Mouse (Mus musculus) intestine, embryonic 14.5 days (tissue): ENCODE results near the gene Prkcg. TPM values are rescaled to one million over a fixed set of nuclear protein-coding genes. Genes with fewer than 3 reads are reported as not detected.

Source experiments
- ATAC-seq: fragments of 200-750 bp; cut with Nextera tagmentation; replicated peaks from 2 replicates; pipeline ENCODE4 v1.8.0; 2017; ENCODE audit warnings: low read depth, moderate number of reproducible peaks, moderate TSS enrichment, moderate library complexity; ENCODE audit not compliant: low FRiP score, low TSS enrichment
- DNase-seq: peaks from one replicate; pipeline ENCODE4 v3.0.0-alpha.2; 2018; ENCODE audit warnings: low spot score
- H3K27ac ChIP-seq: fragments of 300-500 bp; sonication (generic); 2 replicates; pipeline ENCODE4 v1.5.1; 2014; ENCODE audit warnings: low read depth, mild to moderate bottlenecking, control low read depth
- H3K27me3 ChIP-seq: fragments of 300-500 bp; sonication (generic); replicated peaks from 2 replicates; pipeline ENCODE4 v1.6.1; 2014; ENCODE audit warnings: low read length, control low read depth; ENCODE audit not compliant: control insufficient read depth, insufficient read depth
- H3K36me3 ChIP-seq: fragments of 300-500 bp; sonication (generic); 2 replicates; pipeline ENCODE4 v1.6.1; 2014; ENCODE audit warnings: low read length, control low read depth; ENCODE audit not compliant: control insufficient read depth, insufficient read depth
- H3K4me1 ChIP-seq: fragments of 300-500 bp; sonication (generic); replicated peaks from 2 replicates; pipeline ENCODE4 v1.6.1; 2014; ENCODE audit warnings: low read length, control low read depth, mixed read lengths; ENCODE audit not compliant: control insufficient read depth, insufficient read depth
- H3K4me2 ChIP-seq: fragments of 300-500 bp; sonication (generic); 2 replicates; pipeline ENCODE4 v1.6.1; 2014; ENCODE audit warnings: low read length
- H3K4me3 ChIP-seq: fragments of 300-500 bp; sonication (generic); 2 replicates; pipeline ENCODE4 v1.5.1; 2014; ENCODE audit warnings: low read depth, low read length, control low read depth, mixed read lengths
- H3K9ac ChIP-seq: fragments of 300-500 bp; sonication (generic); 2 replicates; pipeline ENCODE4 v1.6.1; 2014; ENCODE audit warnings: mild to moderate bottlenecking, low read length
- H3K9me3 ChIP-seq: fragments of 300-500 bp; sonication (generic); 2 replicates; pipeline ENCODE4 v1.6.1; 2016; ENCODE audit warnings: low read length, control low read depth; ENCODE audit not compliant: control insufficient read depth
- WGBS: fragments of 180-500 bp; shearing (Covaris S2); extraction: QIAGEN DNeasy Blood & Tissue Kit; methylation state at CpG from one replicate; pipeline ENCODE4 v1.1.7; 2014; 5-methylcytosine and 5-hydroxymethylcytosine counted together
- polyA plus RNA-seq: library from polyadenylated mRNA; unstranded; fragments of >200 nt; fragmentation: Nextera tagmentation; extraction: Ambion mirVana; gene quantifications from 2 replicates; pipeline ENCODE4 v1.2.1, GENCODE M21; 2014

Gene Prkcg
- polyA plus RNA-seq, 1 experiment from 2014 or later = 0.70 TPM

DNA sequence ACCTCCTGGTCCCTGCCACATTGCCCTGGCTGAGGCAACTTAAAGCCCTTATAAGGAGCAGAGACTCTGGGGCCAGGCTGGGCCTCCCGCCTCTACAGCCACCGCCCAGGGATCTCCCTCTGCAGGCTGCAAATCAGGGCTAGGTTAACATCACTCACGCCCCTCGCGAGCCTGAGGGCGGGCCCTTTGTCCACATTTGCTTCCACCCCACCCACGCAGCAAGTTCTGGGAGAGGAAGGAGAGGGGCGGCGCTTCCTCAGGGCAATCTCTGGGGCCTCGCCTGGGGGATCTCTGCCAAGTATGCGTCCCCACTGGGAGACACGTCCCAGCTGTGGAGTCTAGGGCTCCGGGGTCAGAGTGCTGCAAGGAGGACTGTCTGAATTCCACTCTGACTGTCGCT is 3.8 kb downstream of the Prkcg start:
- H3K4me2 ChIP-seq = peak overlapping the region; percentile 75
- ATAC-seq = peak; percentile 85
- 0% methylated on average over 14 of the region's 14 CpGs for WGBS
- peak; percentile 95 for DNase-seq
- peak overlapping the region; percentile 98 for H3K27ac ChIP-seq
- no peaks in the 10 kb centered on the region for H3K9me3 ChIP-seq
- peak overlapping the region; percentile 57 for H3K4me3 ChIP-seq
- peaks cover 32% of the 10 kb centered on the region for H3K4me1 ChIP-seq
- peak overlapping the region; percentile 41 for H3K9ac ChIP-seq
- H3K36me3 ChIP-seq = peaks cover 35% of the 10 kb centered on the region
- H3K27me3 ChIP-seq = no peaks in the 10 kb centered on the region

DNA sequence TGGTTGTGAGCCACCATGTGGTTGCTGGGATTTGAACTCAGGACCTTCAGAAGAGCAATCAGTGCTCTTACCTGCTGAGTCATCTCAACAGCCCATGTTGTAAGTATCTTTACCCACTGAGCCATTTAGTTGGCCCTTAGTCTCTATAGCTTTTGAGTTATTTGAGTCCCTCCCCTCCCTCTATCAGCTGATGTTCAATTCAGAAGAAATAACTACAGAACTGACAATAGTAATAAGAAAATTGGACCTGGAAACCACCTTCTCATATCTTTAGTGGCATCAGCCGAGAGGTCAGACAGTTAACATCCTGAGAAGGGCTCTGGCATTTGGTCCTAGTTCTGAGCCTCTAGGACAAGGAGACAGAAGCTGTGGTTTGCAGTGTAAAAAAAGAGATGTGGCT is 5.8 kb downstream of the Prkcg start:
- ATAC-seq = no peak
- H3K4me2 ChIP-seq = no peak overlapping the region
- 97% methylated on average over 1 of the region's 1 CpGs for WGBS

DNA sequence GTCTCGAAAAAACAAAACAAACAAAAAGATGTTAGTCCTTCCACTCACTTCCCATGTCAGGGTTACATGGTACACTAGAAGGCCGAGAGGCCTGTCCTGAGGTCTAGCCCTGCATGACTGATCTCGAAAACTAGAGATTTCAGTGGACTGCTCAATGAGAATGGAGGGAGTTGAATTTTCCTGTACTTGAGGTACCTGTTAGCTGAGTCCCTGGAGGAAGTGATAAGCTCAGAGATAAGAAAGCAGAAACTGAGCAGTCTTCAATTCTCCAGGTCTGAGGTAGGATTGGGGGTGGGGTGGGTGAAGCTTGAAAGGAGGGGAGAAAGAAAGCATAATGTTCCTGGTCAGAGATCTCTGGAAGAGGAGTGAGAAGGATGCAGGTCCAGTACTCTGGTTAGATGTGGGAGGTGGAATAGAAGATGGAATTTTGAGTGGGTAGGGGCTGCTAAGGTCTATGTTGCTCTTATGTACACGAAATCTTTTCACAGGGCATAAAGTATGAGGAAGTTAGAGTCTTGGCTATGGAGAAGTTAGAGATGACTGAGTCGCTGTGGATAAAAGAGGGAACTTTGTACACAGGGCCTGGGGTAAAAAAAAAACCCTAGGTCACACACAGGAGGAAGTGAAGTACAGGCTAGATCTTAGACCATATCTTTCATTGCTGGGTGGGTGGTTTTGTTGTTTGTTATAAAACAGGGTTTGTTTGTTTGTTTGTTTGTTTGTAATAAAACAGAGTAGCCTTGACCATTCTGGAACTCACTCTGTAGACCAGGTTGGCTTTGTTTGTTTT is 6.5 kb downstream of the Prkcg start:
- H3K27ac ChIP-seq = no peak overlapping the region
- peaks cover 32% of the 10 kb centered on the region for H3K4me1 ChIP-seq
- WGBS = 77% methylated on average over 5 of the region's 5 CpGs
- ATAC-seq (no peak), DNase-seq (no peak)
- H3K9ac ChIP-seq = no peak overlapping the region
- H3K36me3 ChIP-seq = peaks cover 60% of the 10 kb centered on the region
- no peak overlapping the region for H3K4me3 ChIP-seq
- no peaks in the 10 kb centered on the region for H3K9me3 ChIP-seq
- no peak overlapping the region for H3K4me2 ChIP-seq
- 0 out of 2 replicates have a peak, but pooled peaks cover 2% of the 10 kb centered on the region for H3K27me3 ChIP-seq

More for the DNA sequence above, 5.8 kb downstream of the Prkcg start:
- no peak for DNase-seq
- H3K27ac ChIP-seq = no peak overlapping the region
- no peak overlapping the region for H3K9ac ChIP-seq
- peaks cover 32% of the 10 kb centered on the region for H3K4me1 ChIP-seq
- H3K27me3 ChIP-seq = no peaks in the 10 kb centered on the region
- peaks cover 55% of the 10 kb centered on the region for H3K36me3 ChIP-seq
- H3K4me3 ChIP-seq = no peak overlapping the region
- no peaks in the 10 kb centered on the region for H3K9me3 ChIP-seq

DNA sequence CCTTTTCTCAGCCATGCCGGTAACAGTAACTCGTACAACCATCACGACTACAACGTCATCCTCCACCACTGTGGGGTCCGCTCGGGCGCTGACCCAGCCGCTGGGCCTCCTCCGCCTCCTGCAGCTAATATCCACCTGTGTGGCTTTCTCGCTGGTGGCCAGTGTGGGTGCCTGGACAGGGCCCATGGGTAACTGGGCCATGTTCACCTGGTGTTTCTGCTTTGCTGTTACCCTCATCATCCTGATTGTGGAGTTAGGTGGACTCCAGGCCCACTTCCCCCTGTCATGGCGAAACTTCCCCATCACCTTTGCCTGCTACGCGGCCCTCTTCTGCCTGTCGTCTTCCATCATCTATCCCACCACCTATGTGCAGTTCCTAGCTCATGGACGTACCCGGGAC is 7.7 kb downstream of the Prkcg start:
- peaks cover 60% of the 10 kb centered on the region for H3K36me3 ChIP-seq
- no peaks in the 10 kb centered on the region for H3K9me3 ChIP-seq
- WGBS = 94% methylated on average over 16 of the region's 16 CpGs
- 0 out of 2 replicates have a peak, but pooled peaks cover 5% of the 10 kb centered on the region for H3K27me3 ChIP-seq
- H3K27ac ChIP-seq = no peak overlapping the region
- ATAC-seq = no peak
- no peak overlapping the region for H3K4me3 ChIP-seq
- peaks cover 33% of the 10 kb centered on the region for H3K4me1 ChIP-seq
- no peak overlapping the region for H3K4me2 ChIP-seq
- no peak overlapping the region for H3K9ac ChIP-seq
- no peak for DNase-seq

DNA sequence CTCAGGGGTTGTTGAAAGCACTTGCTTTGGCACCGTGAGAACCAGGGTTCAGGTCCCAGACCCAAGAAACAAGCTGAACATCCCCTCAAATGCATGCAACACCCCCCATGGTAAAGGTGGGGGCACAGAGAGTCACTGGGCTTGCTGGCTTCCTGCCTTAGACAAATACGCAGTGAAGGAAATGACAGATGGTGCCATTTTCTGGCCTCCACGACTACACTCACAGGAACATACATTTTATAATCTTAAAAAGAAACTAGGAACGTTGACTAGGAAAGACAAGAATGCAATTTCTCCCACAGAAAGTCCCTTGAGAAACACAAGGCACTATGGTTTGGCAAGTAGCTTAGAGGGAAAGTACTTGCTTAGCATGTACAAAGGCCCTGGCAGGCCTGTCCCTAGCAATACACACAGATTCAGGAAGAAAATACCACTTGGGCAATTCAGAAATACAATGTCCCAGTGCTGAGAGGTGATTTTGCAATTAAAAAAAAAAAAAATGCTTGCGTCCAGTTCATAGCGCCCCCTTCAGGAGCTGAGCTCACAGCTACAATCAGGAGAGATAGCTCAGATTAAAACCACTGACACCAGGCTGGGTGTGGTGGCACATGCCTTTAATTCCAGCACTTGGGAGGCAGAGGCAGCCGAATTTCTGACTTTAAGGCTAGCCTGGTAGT is 11.1 kb downstream of the Prkcg start:
- DNase-seq (no peak), ATAC-seq (no peak)
- Histone ChIP-seq H3K4me2 (no peak overlapping the region), H3K4me3 (no peak overlapping the region), H3K9me3 (no peaks in the 10 kb centered on the region), H3K4me1 (peaks cover 28% of the 10 kb centered on the region), H3K27ac (no peak overlapping the region), H3K9ac (no peak overlapping the region), H3K27me3 (peaks cover 33% of the 10 kb centered on the region), H3K36me3 (peaks cover 49% of the 10 kb centered on the region)
- WGBS = 42% methylated on average over 7 of the region's 7 CpGs

DNA sequence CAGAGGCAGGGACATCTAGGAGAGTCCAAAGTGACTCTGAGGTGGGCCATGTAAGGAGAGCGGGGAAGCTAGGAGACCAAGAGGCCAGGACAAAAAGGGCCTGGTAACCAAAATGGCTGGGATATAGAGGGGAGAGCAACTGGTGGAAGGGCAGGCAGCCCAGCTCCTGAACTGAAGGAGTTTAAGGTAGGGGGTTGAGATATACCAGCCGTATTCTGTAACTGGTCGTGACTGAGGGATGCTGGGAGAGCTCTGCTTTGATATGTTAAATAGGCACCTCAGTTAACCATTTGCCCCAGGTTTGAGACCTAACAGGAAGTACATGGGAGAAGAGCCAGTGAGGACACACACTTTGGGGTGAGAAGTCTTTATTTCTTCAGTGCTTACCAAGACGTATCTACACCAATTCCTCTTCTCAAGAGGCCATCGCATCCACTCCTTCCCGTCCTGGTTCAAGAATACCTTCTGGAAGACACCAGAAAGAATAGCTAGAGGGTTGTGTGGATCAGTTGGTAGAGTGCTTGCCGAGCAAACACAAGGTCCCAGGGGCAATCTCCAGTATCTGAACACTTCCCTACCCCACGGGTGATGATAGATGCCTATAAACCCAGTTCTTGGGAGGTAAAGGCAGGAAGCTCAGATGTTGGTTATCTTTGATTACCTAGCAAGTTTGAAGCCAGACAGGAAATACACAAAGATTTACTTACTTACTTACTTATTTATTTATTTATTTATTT is 12.1 kb downstream of the Prkcg start:
- H3K9me3 ChIP-seq = no peaks in the 10 kb centered on the region
- no peak overlapping the region for H3K4me3 ChIP-seq
- H3K4me1 ChIP-seq = peaks cover 23% of the 10 kb centered on the region
- DNase-seq (no peak), ATAC-seq (no peak)
- H3K36me3 ChIP-seq = peaks cover 42% of the 10 kb centered on the region
- H3K9ac ChIP-seq = no peak overlapping the region
- 67% methylated on average over 8 of the region's 8 CpGs for WGBS
- no peak overlapping the region for H3K27ac ChIP-seq
- peaks cover 43% of the 10 kb centered on the region for H3K27me3 ChIP-seq
- H3K4me2 ChIP-seq = no peak overlapping the region; the same call in 1 of the 2 replicates

DNA sequence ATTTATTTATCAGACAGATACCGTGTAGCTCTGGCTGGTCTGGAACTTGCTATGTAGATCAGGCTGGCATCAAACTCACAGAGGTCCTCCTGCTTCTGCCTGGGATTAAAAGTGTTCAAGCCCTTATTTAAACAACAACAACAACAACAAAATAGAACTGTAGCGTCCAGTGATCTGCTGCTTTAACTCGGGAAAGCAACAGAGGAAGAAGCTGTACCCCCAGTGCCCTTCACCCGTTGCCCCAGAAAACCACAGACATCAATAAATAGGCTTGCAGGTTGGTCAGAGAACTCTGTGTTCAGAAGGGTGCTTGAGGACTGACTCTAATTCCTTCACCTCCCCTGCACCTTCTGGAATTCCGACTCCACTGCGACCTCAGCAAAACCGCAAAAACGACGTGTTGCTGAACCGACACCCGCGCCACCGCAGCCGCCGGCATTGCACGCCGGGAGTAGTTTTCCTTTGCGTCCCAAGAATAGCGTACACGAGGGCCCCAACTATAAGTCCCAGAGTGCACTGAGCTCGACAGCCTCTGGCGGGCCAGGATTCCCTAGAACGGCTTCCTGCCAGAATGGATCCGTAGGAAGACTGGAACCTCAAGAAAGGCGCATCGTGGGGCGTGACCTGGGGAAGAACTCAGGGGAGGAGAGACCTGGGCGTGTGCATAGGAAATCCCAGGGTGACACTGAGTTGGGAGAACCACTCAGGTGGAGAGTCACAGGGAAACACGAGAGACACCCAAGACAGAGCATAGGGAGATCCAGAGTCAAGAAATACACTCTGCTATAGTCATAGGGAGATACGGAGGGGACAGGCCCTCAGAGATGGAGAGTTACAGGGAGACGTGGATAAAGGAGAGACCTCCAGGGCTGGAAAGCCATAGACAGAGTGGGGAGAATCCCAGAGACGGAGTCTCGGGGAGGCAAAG is 12.9 kb downstream of the Prkcg start:
- H3K4me1 ChIP-seq = peaks cover 18% of the 10 kb centered on the region
- peak overlapping the region; percentile 16; the same call in 1 of the 2 replicates for H3K9ac ChIP-seq
- peak overlapping the region; percentile 33 for H3K4me3 ChIP-seq
- H3K4me2 ChIP-seq = peak overlapping the region; percentile 59
- DNase-seq (peak; percentile 71), ATAC-seq (peak; percentile 21; the same call in 1 of the 2 replicates)
- WGBS = 9% methylated on average over 33 of the region's 33 CpGs
- H3K27ac ChIP-seq = no peak overlapping the region
- peaks cover 43% of the 10 kb centered on the region for H3K27me3 ChIP-seq
- peaks cover 33% of the 10 kb centered on the region for H3K36me3 ChIP-seq
- no peaks in the 10 kb centered on the region for H3K9me3 ChIP-seq
